Mouse (Mus musculus): ENCODE measurements around the gene Skint5.
"Not testable (repeated sequence)": the region's sequence is repeated elsewhere in the genome, so short reads cannot be mapped to it uniquely, and the experiment has no call there.

DNA sequence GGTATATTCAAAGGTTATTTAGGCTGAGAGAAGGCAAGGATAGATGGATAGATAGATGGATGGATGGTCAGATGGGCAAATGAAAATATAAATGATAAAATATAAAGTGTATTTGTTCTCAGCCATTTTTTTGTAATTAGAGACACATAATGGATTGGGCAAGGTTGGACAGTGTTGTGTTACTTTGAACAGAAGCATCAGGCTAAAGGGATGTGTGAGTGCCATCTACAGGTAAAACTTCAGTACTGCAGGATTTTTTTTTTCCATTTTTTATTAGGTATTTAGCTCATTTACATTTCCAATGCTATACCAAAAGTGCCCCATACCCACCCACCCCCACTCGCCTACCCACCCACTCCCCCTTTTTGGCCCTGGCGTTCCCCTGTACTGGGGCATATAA, 551.1 kb downstream of the Skint5 start:
- TF ChIP-seq CTCF (IDR thresholded peaks at IDR 0.05; ENCODE audit: control insufficient read depth, insufficient read depth, insufficient replicate concordance, low read depth, low read length); POLR2A (IDR thresholded peaks at IDR 0.05; ENCODE audit: control insufficient read depth, low read depth, low read length): not testable (repeated sequence)
